Mouse (Mus musculus): ENCODE results near the gene Pkp3. TPM values are rescaled to one million over a fixed set of nuclear protein-coding genes. Genes with fewer than 3 reads are reported as not detected.

The Pkp3 gene
- total and polyA plus RNA-seq, 2 experiments from 2014 or later = not detected

DNA sequence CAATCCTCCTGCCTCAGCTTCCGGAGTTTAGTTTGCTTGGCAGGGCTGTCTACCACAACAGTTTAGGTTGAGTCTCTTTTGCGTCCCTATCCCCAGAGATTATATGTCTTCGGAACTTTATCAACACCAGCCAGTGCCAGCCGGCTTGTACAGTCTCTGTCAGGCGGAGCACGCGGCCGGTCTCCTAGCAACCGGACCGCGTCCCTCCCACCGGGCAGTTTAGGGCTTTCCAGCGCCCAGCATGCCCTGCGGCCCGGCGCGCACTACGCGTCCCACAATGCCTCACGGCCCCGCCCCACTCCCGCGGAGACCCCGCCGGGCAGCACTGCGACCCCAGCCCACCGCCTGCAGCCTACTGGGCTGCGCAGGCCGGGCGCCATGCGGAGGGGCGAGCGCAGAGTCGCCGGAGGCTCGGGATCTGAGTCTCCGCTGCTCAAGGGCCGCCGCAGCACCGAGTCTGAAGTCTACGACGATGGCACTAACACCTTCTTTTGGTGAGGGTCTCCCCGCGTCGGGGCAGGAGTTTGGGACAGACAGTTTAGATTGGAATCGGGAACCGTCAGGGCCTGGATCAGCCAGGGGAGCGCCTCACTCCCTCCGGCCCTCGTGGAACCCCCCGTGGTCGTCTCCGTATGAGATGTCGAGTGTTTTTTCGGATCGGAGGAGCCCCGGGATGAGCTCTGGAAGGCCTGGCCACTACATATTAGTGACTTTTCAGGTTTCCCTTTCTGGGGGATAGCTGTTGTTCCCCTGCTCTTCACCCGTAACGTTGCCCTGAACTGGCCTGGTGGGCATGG lies 53.2 kb downstream of the Pkp3 start:
- 1% methylated on average over 59 of the region's 59 CpGs for WGBS
- Histone ChIP-seq H3K9me3 (ENCODE audit: low read length) (no peaks in the 10 kb centered on the region), H3K4me1 (ENCODE audit: insufficient read depth) (peaks cover 8% of the 10 kb centered on the region), H3K4me2 (ENCODE audit: low read depth) (peak overlapping the region; percentile 76), H3K9ac (peak overlapping the region; percentile 92), H3K36me3 (ENCODE audit: insufficient read depth) (peaks cover 13% of the 10 kb centered on the region), H3K27ac (ENCODE audit: low read depth, low read length) (no peak overlapping the region), H3K4me3 (ENCODE audit: low read depth, low read length) (peak overlapping the region; percentile 79), H3K27me3 (ENCODE audit: insufficient read depth, low read length) (no peaks in the 10 kb centered on the region)
- TF ChIP-seq CTCF (IDR thresholded peaks at IDR 0.05; ENCODE audit: low read depth) = no peak
- ATAC-seq = peak; percentile 100
- DNase-seq = peak; percentile 94

DNA sequence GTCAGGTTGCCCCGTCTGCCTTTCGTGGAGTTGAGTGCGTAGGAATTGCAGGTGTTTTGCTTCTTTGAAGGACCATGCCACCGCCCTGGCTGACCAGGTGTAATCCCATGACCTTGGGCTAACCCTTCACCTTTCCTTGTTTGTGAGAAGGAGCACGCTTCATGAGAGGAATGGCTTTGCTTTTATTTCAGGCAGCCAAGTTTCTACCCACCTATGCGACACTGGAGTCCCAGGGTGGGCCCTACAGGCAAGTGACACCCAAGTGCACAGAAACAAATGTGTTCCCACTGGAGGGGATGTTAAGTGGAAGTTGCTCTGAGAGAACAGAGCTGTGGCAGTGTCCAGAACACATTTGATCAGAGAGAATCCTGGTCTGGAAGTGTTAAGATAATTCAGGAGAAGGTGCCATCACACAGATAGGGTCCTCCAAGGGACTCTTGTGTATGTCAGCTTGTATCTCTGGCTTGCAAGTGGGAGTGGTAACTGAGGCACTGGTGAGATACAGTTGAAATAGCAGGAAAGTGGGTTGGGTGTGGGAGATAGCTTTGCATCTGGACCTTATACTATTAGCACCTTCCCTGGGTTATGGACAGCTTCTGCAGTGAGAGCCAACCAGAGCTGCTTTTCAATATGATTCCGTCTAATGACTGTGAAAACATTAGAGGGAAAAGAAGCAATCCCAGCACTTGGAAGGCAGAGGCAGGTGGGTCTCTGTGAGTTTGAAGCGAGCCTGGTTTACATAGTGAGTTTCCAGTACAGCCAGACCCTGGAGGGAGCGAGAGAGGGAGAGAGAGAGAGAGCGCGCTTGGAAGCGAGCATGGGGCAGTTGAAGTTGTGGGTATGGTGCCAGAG lies 54.1 kb downstream of the Pkp3 start:
- H3K27ac ChIP-seq (ENCODE audit: low read depth, low read length) = no peak overlapping the region

More for the DNA sequence above, 54.1 kb downstream of the Pkp3 start:
- 62% methylated on average over 12 of the region's 12 CpGs for WGBS
- DNase-seq = no peak
- Histone ChIP-seq H3K4me1 (ENCODE audit: insufficient read depth) (peaks cover 8% of the 10 kb centered on the region), H3K36me3 (ENCODE audit: insufficient read depth) (peaks cover 22% of the 10 kb centered on the region), H3K27me3 (ENCODE audit: insufficient read depth, low read length) (no peaks in the 10 kb centered on the region), H3K4me3 (ENCODE audit: low read depth, low read length) (peak overlapping the region; percentile 79), H3K9me3 (ENCODE audit: low read length) (no peaks in the 10 kb centered on the region), H3K9ac (peak overlapping the region; percentile 92), H3K4me2 (ENCODE audit: low read depth) (peak overlapping the region; percentile 76)
- no peak for TF ChIP-seq CTCF (IDR thresholded peaks at IDR 0.05; ENCODE audit: low read depth)
- ATAC-seq = no peak

Other genes with a start within 250 kb of the Pkp3 start
Only the 30 nearest of the 34 such genes appear.
- gene Odf3, start 230.4 kb upstream of the Pkp3 start, total RNA-seq (2014; rRNA removed) = not detected in 2 replicates
- 0.10 and 0.13 TPM in 2 replicates for gene Odf3, start 230.4 kb upstream of the Pkp3 start, polyA plus RNA-seq (2015; fragmentation: Nextera tagmentation; extraction: Ambion mirVana)
- 2.0 and 4.2 TPM in 2 replicates for gene Gm45785, start 221.9 kb upstream of the Pkp3 start, total RNA-seq (2014; rRNA removed)
- not detected in 2 replicates for gene Gm45785, start 221.9 kb upstream of the Pkp3 start, polyA plus RNA-seq (2015; fragmentation: Nextera tagmentation; extraction: Ambion mirVana)
- gene Ric8a, start 221.3 kb upstream of the Pkp3 start, total RNA-seq (2014; rRNA removed) = 98.8 and 123 TPM in 2 replicates
- gene Ric8a, start 221.3 kb upstream of the Pkp3 start, polyA plus RNA-seq (2015; fragmentation: Nextera tagmentation; extraction: Ambion mirVana) = 79.5 and 91.8 TPM in 2 replicates
- gene Bet1l, start 220.6 kb upstream of the Pkp3 start, total RNA-seq (2014; rRNA removed) = 30.8 and 34.5 TPM in 2 replicates
- gene Bet1l, start 220.6 kb upstream of the Pkp3 start, polyA plus RNA-seq (2015; fragmentation: Nextera tagmentation; extraction: Ambion mirVana) = 48.8 and 58.0 TPM in 2 replicates
- gene Psmd13, start 196.2 kb upstream of the Pkp3 start, total RNA-seq (2014; rRNA removed) = 164 and 174 TPM in 2 replicates
- gene Psmd13, start 196.2 kb upstream of the Pkp3 start, polyA plus RNA-seq (2015; fragmentation: Nextera tagmentation; extraction: Ambion mirVana) = 274 and 298 TPM in 2 replicates
- 41.9 and 46.3 TPM in 2 replicates for gene Sirt3, start 195.9 kb upstream of the Pkp3 start, total RNA-seq (2014; rRNA removed)
- 44.2 and 48.3 TPM in 2 replicates for gene Sirt3, start 195.9 kb upstream of the Pkp3 start, polyA plus RNA-seq (2015; fragmentation: Nextera tagmentation; extraction: Ambion mirVana)
- not detected in 2 replicates for gene Cox8b, start 177.8 kb upstream of the Pkp3 start, total RNA-seq (2014; rRNA removed)
- gene Cox8b, start 177.8 kb upstream of the Pkp3 start, polyA plus RNA-seq (2015; fragmentation: Nextera tagmentation; extraction: Ambion mirVana) = not detected in 2 replicates
- 0.85 and 1.00 TPM in 2 replicates for gene Nlrp6, start 157.3 kb upstream of the Pkp3 start, total RNA-seq (2014; rRNA removed)
- 0.98 and 1.3 TPM in 2 replicates for gene Nlrp6, start 157.3 kb upstream of the Pkp3 start, polyA plus RNA-seq (2015; fragmentation: Nextera tagmentation; extraction: Ambion mirVana)
- 7.2 and 8.5 TPM in 2 replicates for gene Pgghg, start 136.8 kb upstream of the Pkp3 start, total RNA-seq (2014; rRNA removed)
- gene Pgghg, start 136.8 kb upstream of the Pkp3 start, polyA plus RNA-seq (2015; fragmentation: Nextera tagmentation; extraction: Ambion mirVana) = 4.7 and 5.3 TPM in 2 replicates
- 0.86 TPM in 1 of 2 replicates, not detected in the other for gene Ifitm5, start 127.9 kb upstream of the Pkp3 start, total RNA-seq (2014; rRNA removed)
- gene Ifitm5, start 127.9 kb upstream of the Pkp3 start, polyA plus RNA-seq (2015; fragmentation: Nextera tagmentation; extraction: Ambion mirVana) = 0.28 and 0.45 TPM in 2 replicates
- gene Gm45717, start 122.3 kb upstream of the Pkp3 start, total RNA-seq (2014; rRNA removed) = not detected in 2 replicates
- not detected in 2 replicates for gene Gm45717, start 122.3 kb upstream of the Pkp3 start, polyA plus RNA-seq (2015; fragmentation: Nextera tagmentation; extraction: Ambion mirVana)
- gene Ifitm2, start 122.2 kb upstream of the Pkp3 start, total RNA-seq (2014; rRNA removed) = 45.2 and 55.6 TPM in 2 replicates
- gene Ifitm2, start 122.2 kb upstream of the Pkp3 start, polyA plus RNA-seq (2015; fragmentation: Nextera tagmentation; extraction: Ambion mirVana) = 240 and 270 TPM in 2 replicates
- 10.5 and 12.7 TPM in 2 replicates for gene Ifitm1, start 111.0 kb upstream of the Pkp3 start, total RNA-seq (2014; rRNA removed)
- 14.5 and 19.4 TPM in 2 replicates for gene Ifitm1, start 111.0 kb upstream of the Pkp3 start, polyA plus RNA-seq (2015; fragmentation: Nextera tagmentation; extraction: Ambion mirVana)
- gene Ifitm3, start 67.4 kb upstream of the Pkp3 start, total RNA-seq (2014; rRNA removed) = 12.2 and 35.9 TPM in 2 replicates
- gene Ifitm3, start 67.4 kb upstream of the Pkp3 start, polyA plus RNA-seq (2015; fragmentation: Nextera tagmentation; extraction: Ambion mirVana) = 78.8 and 81.3 TPM in 2 replicates
- gene Ifitm6, start 60.3 kb upstream of the Pkp3 start, total RNA-seq (2014; rRNA removed) = 2.0 TPM in 1 of 2 replicates, not detected in the other
- gene Ifitm6, start 60.3 kb upstream of the Pkp3 start, polyA plus RNA-seq (2015; fragmentation: Nextera tagmentation; extraction: Ambion mirVana) = 0.34 and 0.38 TPM in 2 replicates
- not detected in 2 replicates for gene Gm17387, start 49.1 kb upstream of the Pkp3 start, total RNA-seq (2014; rRNA removed)
- not detected in 2 replicates for gene Gm17387, start 49.1 kb upstream of the Pkp3 start, polyA plus RNA-seq (2015; fragmentation: Nextera tagmentation; extraction: Ambion mirVana)
- gene B4galnt4, start 17.1 kb upstream of the Pkp3 start, total RNA-seq (2014; rRNA removed) = 126 and 163 TPM in 2 replicates
- gene B4galnt4, start 17.1 kb upstream of the Pkp3 start, polyA plus RNA-seq (2015; fragmentation: Nextera tagmentation; extraction: Ambion mirVana) = 42.3 and 47.4 TPM in 2 replicates
- 2.9 TPM in 2 replicates for gene Sigirr, start 22.4 kb downstream of the Pkp3 start, total RNA-seq (2014; rRNA removed)
- gene Sigirr, start 22.4 kb downstream of the Pkp3 start, polyA plus RNA-seq (2015; fragmentation: Nextera tagmentation; extraction: Ambion mirVana) = 2.4 and 2.7 TPM in 2 replicates
- gene Ano9, start 39.6 kb downstream of the Pkp3 start, total RNA-seq (2014; rRNA removed) = 0.08 and 0.43 TPM in 2 replicates
- 0.05 and 0.20 TPM in 2 replicates for gene Ano9, start 39.6 kb downstream of the Pkp3 start, polyA plus RNA-seq (2015; fragmentation: Nextera tagmentation; extraction: Ambion mirVana)
- 24.5 and 24.9 TPM in 2 replicates for gene Ptdss2, start 44.2 kb downstream of the Pkp3 start, total RNA-seq (2014; rRNA removed)
- gene Ptdss2, start 44.2 kb downstream of the Pkp3 start, polyA plus RNA-seq (2015; fragmentation: Nextera tagmentation; extraction: Ambion mirVana) = 70.5 and 78.3 TPM in 2 replicates
- gene Rnh1, start 94.6 kb downstream of the Pkp3 start, total RNA-seq (2014; rRNA removed) = 41.6 and 41.9 TPM in 2 replicates
- 43.1 and 45.4 TPM in 2 replicates for gene Rnh1, start 94.6 kb downstream of the Pkp3 start, polyA plus RNA-seq (2015; fragmentation: Nextera tagmentation; extraction: Ambion mirVana)
- 103 and 149 TPM in 2 replicates for gene Hras, start 115.8 kb downstream of the Pkp3 start, total RNA-seq (2014; rRNA removed)
- 198 and 199 TPM in 2 replicates for gene Hras, start 115.8 kb downstream of the Pkp3 start, polyA plus RNA-seq (2015; fragmentation: Nextera tagmentation; extraction: Ambion mirVana)
- gene Lrrc56, start 115.9 kb downstream of the Pkp3 start, total RNA-seq (2014; rRNA removed) = 11.1 and 11.7 TPM in 2 replicates
- gene Lrrc56, start 115.9 kb downstream of the Pkp3 start, polyA plus RNA-seq (2015; fragmentation: Nextera tagmentation; extraction: Ambion mirVana) = 10.2 and 10.7 TPM in 2 replicates
- 0.62 TPM in 1 of 2 replicates, not detected in the other for gene Lmntd2, start 135.9 kb downstream of the Pkp3 start, total RNA-seq (2014; rRNA removed)
- 0.15 and 0.33 TPM in 2 replicates for gene Lmntd2, start 135.9 kb downstream of the Pkp3 start, polyA plus RNA-seq (2015; fragmentation: Nextera tagmentation; extraction: Ambion mirVana)
- gene Rassf7, start 137.6 kb downstream of the Pkp3 start, total RNA-seq (2014; rRNA removed) = 13.3 and 15.8 TPM in 2 replicates
- 15.6 and 19.1 TPM in 2 replicates for gene Rassf7, start 137.6 kb downstream of the Pkp3 start, polyA plus RNA-seq (2015; fragmentation: Nextera tagmentation; extraction: Ambion mirVana)
- gene Phrf1, start 150.6 kb downstream of the Pkp3 start, total RNA-seq (2014; rRNA removed) = 50.2 and 53.8 TPM in 2 replicates
- gene Phrf1, start 150.6 kb downstream of the Pkp3 start, polyA plus RNA-seq (2015; fragmentation: Nextera tagmentation; extraction: Ambion mirVana) = 26.1 and 35.8 TPM in 2 replicates
- 1.3 and 3.8 TPM in 2 replicates for gene Irf7, start 188.3 kb downstream of the Pkp3 start, total RNA-seq (2014; rRNA removed)
- gene Irf7, start 188.3 kb downstream of the Pkp3 start, polyA plus RNA-seq (2015; fragmentation: Nextera tagmentation; extraction: Ambion mirVana) = 3.4 and 3.7 TPM in 2 replicates
- not detected in 2 replicates for gene Cdhr5, start 198.6 kb downstream of the Pkp3 start, total RNA-seq (2014; rRNA removed)
- gene Cdhr5, start 198.6 kb downstream of the Pkp3 start, polyA plus RNA-seq (2015; fragmentation: Nextera tagmentation; extraction: Ambion mirVana) = not detected in 2 replicates
- not detected in 2 replicates for gene Sct, start 200.9 kb downstream of the Pkp3 start, total RNA-seq (2014; rRNA removed)
- gene Sct, start 200.9 kb downstream of the Pkp3 start, polyA plus RNA-seq (2015; fragmentation: Nextera tagmentation; extraction: Ambion mirVana) = 2.9 and 3.9 TPM in 2 replicates
- 0.31 and 0.38 TPM in 2 replicates for gene Drd4, start 213.8 kb downstream of the Pkp3 start, total RNA-seq (2014; rRNA removed)
- gene Drd4, start 213.8 kb downstream of the Pkp3 start, polyA plus RNA-seq (2015; fragmentation: Nextera tagmentation; extraction: Ambion mirVana) = 0.90 and 0.98 TPM in 2 replicates